Comparison of ENCODE assay signal across 12 mouse cellular contexts in the genomic region with DNA sequence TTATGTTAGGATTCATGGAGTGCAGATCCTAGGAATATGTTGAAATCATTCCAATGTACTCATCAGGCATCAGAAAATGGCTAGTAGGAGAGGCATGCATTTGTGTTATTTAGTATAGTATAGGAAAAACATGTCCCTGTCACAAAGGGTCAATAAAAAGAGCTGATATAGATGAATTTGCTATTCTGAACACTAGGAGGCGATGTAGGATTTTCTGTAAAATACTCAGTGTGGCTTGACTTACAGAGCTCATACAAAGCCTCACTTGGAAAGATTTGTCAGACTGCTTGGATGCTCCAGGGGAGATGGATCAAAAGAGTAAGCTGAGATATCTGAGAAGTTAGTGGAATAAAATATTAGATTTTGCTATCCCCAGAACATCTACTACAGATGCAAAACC.
DNase-seq lines count a peak whose midpoint lies in the region; ATAC-seq lines count a peak whose summit lies in the region.
"Had no signal": no experiment of that assay in that cellular context is flagged by ENCODE, and none has a peak within 500 bp of the region (broad histone marks: within the 10 kb centered on the region; RNA-seq: fewer than 3 reads in every experiment).

No protein-coding gene starts in this region.

- no peak overlapping the region for H3K4me2 ChIP-seq in hindbrain, embryonic 14.5 days (replicated peaks)
- no peak overlapping the region for H3K4me2 ChIP-seq in hindbrain, embryonic 16.5 days (ENCODE audit: low read length)
- H3K4me2 ChIP-seq: heart, embryonic 11.5 days had no signal

- no peaks in the 10 kb centered on the region for H3K27me3 ChIP-seq in hindbrain, embryonic 14.5 days (ENCODE audit: control insufficient read depth, insufficient read depth, low read length)
- H3K27me3 ChIP-seq in hindbrain, embryonic 16.5 days (replicated peaks; ENCODE audit: control insufficient read depth, insufficient read depth, low read length): no peaks in the 10 kb centered on the region

- no peaks in the 10 kb centered on the region for H3K9me3 ChIP-seq in hindbrain, embryonic 14.5 days (ENCODE audit: control insufficient read depth, low read length)
- H3K9me3 ChIP-seq in hindbrain, embryonic 16.5 days (ENCODE audit: control insufficient read depth, low read length): no peaks in the 10 kb centered on the region

- no peaks in the 10 kb centered on the region for H3K4me1 ChIP-seq in hindbrain, embryonic 14.5 days (replicated peaks; ENCODE audit: control insufficient read depth, insufficient read depth, low read length)
- no peaks in the 10 kb centered on the region for H3K4me1 ChIP-seq in hindbrain, embryonic 16.5 days (ENCODE audit: control insufficient read depth, insufficient read depth, low read depth, low read length)

- H3K9ac ChIP-seq in hindbrain, embryonic 14.5 days: no peak overlapping the region
- H3K9ac ChIP-seq in hindbrain, embryonic 16.5 days (ENCODE audit: low read depth, low read length): no peak overlapping the region

- no peak overlapping the region for H3K4me3 ChIP-seq in hindbrain, embryonic 14.5 days (replicated peaks; ENCODE audit: low read length)
- H3K4me3 ChIP-seq in hindbrain, embryonic 16.5 days (ENCODE audit: low read length): no peak overlapping the region

- no peak for ATAC-seq in hindbrain, embryonic 14.5 days (ENCODE audit: low FRiP score)
- ATAC-seq in hindbrain, embryonic 16.5 days: no peak
- peak; percentile 87 for ATAC-seq in megakaryocyte progenitor cell, adult 5-6 weeks (replicated peaks; ENCODE audit: poor library complexity)

- H3K27ac ChIP-seq in hindbrain, embryonic 14.5 days: no peak overlapping the region
- no peak overlapping the region for H3K27ac ChIP-seq in hindbrain, embryonic 16.5 days (ENCODE audit: low read depth, low read length)

- H3K36me3 ChIP-seq in hindbrain, embryonic 14.5 days (replicated peaks; ENCODE audit: control insufficient read depth, insufficient read depth): no peaks in the 10 kb centered on the region
- no peaks in the 10 kb centered on the region for H3K36me3 ChIP-seq in hindbrain, embryonic 16.5 days (ENCODE audit: control insufficient read depth, insufficient read depth, low read length)

- WGBS in hindbrain, embryonic 14.5 days: 47% methylated on average over 1 of the region's 1 CpGs
- WGBS in hindbrain, embryonic 16.5 days: 40% methylated on average over 1 of the region's 1 CpGs

- DNase-seq in hindbrain, embryonic 14.5 days (ENCODE audit: low spot score): peak; percentile 28
- peak; percentile 55 for DNase-seq in CD4-positive helper T cell, adult 2 months (ENCODE audit: low read depth, low spot score)
- peak; percentile 26 for DNase-seq in ZHBTc4 (ENCODE audit: low read depth, low spot score)
- DNase-seq in gastrocnemius, adult 18-20 months (ENCODE audit: low spot score): no peak
- no peak for DNase-seq in c-Kit-positive CD71-positive TER-119-positive erythroid progenitor cells, embryonic 14.5 days (ENCODE audit: low spot score)
- no peak for DNase-seq in ovary, postnatal 14 days (ENCODE audit: low spot score)
- DNase-seq: adrenal gland, postnatal 36 days; cerebellum, postnatal 25 days; kidney, adult 2 months had no signal

Comparison
In these comparisons a context has a peak if more than half of its experiments do, and no peak if none do; other contexts are left out.
1. DNase-seq: peak in hindbrain, embryonic 14.5 days (single experiment), CD4-positive helper T cell, adult 2 months (single experiment) and ZHBTc4 (single experiment); none in gastrocnemius, adult 18-20 months (single experiment), c-Kit-positive CD71-positive TER-119-positive erythroid progenitor cells, embryonic 14.5 days (single experiment) and ovary, postnatal 14 days (single experiment).